Mouse (Mus musculus) kidney, adult 2 months (tissue): ENCODE measurements around the gene Sh2b3. TPM values are rescaled to one million over a fixed set of nuclear protein-coding genes. Genes with fewer than 3 reads are reported as not detected.
A peak's percentile ranks its signal among the peaks of the same experiment; 100 is the strongest.
"Not testable (repeated sequence)": the region's sequence is repeated elsewhere in the genome, so short reads cannot be mapped to it uniquely, and the experiment has no call there.

Source experiments
- DNase-seq: peaks from one replicate; pipeline ENCODE4 v3.0.0; 2021
- H3K27ac ChIP-seq: fragments of 200-500 bp; 2 replicates; pipeline ENCODE4 v1.5.1; 2012; ENCODE audit warnings: low read depth, low read length, control low read depth, inconsistent platforms; ENCODE audit not compliant: insufficient read depth
- H3K27me3 ChIP-seq: fragments of 200-500 bp; replicated peaks from 2 replicates; pipeline ENCODE4 v1.6.1; 2012; ENCODE audit warnings: mild to moderate bottlenecking, moderate library complexity, low read length, inconsistent platforms; ENCODE audit not compliant: control insufficient read depth, insufficient read depth
- H3K36me3 ChIP-seq: fragments of 200-500 bp; 2 replicates; pipeline ENCODE4 v1.6.1; 2012; ENCODE audit warnings: mild to moderate bottlenecking, moderate library complexity, low read length, inconsistent platforms; ENCODE audit not compliant: control insufficient read depth, insufficient read depth
- H3K4me1 ChIP-seq: fragments of 200-500 bp; 2 replicates; pipeline ENCODE4 v1.6.1; 2011; ENCODE audit warnings: low read length; ENCODE audit not compliant: control insufficient read depth, insufficient read depth
- H3K4me3 ChIP-seq: fragments of 200-500 bp; 2 replicates; pipeline ENCODE4 v1.5.1; 2011; ENCODE audit warnings: mild to moderate bottlenecking, low read depth, low read length, control low read depth; ENCODE audit not compliant: insufficient read depth
- CTCF ChIP-seq: fragments of 200-500 bp; conservative IDR thresholded peaks from 2 replicates; pipeline ENCODE4 v1.5.1; 2011; ENCODE audit warnings: low read depth, mild to moderate bottlenecking, control low read depth, low read length, moderate library complexity, mixed read lengths; ENCODE audit not compliant: insufficient read depth, insufficient read length
- POLR2A ChIP-seq: fragments of 200-500 bp; IDR thresholded peaks from one replicate; pipeline ENCODE4 v1.6.1; 2011; ENCODE audit warnings: low read depth, low read length, control low read depth
- WGBS: fragments of 180-500 bp; shearing (Covaris S2); methylation state at CpG from one replicate; pipeline ENCODE4 v1.1.7; 2018; 5-methylcytosine and 5-hydroxymethylcytosine counted together
- polyA plus RNA-seq: library from polyadenylated mRNA; depleted of rRNA; stranded (reverse); fragments of >200 nt; gene quantifications from 2 replicates; pipeline ENCODE4 v1.2.3, GENCODE M21; 2012

Gene Sh2b3
- polyA plus RNA-seq, 1 experiment = 19.7 TPM

DNA sequence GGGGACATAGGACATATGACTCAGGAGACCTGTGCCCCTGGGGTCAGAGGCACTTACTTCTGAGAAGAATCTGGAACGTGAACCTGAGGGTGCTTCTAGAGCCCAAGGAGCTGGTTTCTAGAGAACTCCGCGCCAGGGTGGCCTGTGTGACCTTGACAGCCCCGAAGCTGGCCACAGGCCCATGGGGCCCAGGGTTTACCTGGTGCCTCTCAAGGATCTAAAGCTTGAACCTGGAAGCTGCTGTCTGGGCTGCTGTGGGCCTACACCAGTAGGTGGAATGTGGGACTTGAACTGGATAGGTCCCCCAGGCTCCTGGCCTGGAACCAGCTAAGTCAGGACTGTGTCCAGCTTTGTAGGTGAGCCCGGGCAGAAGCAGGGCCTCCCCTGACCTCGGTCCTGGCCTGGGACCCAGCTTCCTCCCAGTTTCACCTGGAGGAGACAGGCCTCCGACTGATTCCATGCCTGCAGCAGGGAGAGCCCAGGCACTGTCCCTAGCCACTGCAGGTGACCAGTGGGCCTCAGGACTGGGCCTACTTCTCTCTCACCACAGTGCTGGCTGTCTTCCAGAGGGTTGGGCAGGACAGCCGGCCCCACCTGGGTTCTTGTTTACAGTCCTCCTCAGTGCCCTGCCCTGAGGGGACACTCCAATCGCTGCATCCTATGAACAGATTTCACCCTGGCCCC, 16.1 kb upstream of the Sh2b3 start:
- no peak for TF ChIP-seq CTCF
- no peak for TF ChIP-seq POLR2A
- Histone ChIP-seq H3K27me3 (no peaks in the 10 kb centered on the region), H3K4me1 (peaks cover 14% of the 10 kb centered on the region; the same call in 1 of the 2 replicates), H3K36me3 (no peaks in the 10 kb centered on the region; the same call in 1 of the 2 replicates), H3K27ac (peak overlapping the region; percentile 39), H3K4me3 (no peak overlapping the region)
- peak; percentile 83 for DNase-seq
- 30% methylated on average over 9 of the region's 9 CpGs for WGBS

- H3K27me3 ChIP-seq = no peaks in the 10 kb centered on the region
- no peaks in the 10 kb centered on the region; the same call in 1 of the 2 replicates for H3K36me3 ChIP-seq
- peak; percentile 75 for DNase-seq
- H3K27ac ChIP-seq = peak overlapping the region; percentile 8; the same call in 1 of the 2 replicates
- H3K4me3 ChIP-seq = peak overlapping the region; percentile 91
- TF ChIP-seq CTCF (no peak), POLR2A (no peak)
- 23% methylated on average over 20 of the region's 20 CpGs for WGBS
- H3K4me1 ChIP-seq = peaks cover 14% of the 10 kb centered on the region; the same call in 1 of the 2 replicates
Observed at GRCm38 (mm10) chr5:121849478-121850349, 12.3 kb upstream of the Sh2b3 start.

DNA sequence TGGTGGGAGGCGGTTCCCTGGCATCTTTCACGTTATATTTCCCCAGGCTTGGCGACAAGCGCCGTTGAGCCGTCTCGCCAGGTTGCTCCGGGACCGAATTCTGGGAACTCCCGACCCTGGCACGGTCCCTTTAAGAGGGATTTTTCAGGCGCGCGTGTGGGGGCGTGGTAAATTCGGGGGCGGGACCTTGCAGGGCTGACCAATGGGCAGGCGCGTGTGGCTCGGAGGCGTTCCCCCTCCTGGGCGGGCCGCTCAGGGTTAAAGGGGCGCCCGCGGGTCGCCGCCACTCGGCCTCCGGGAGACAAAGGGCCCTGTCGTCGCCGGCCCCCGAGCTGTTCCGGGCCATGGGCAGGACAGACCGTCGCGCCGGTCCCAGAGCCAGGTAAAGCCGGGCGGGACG, 11.3 kb upstream of the Sh2b3 start, which contains the start of gene Pheta1:
Gene Pheta1, plus strand, starts transcription at position 242 of the 400 bp plus-strand sequence.
- Histone ChIP-seq H3K27me3 (no peaks in the 10 kb centered on the region), H3K4me3 (peak within 1 kb of the TSS; percentile 91), H3K36me3 (no peaks in the 10 kb centered on the region; the same call in 1 of the 2 replicates), H3K4me1 (peaks cover 10% of the 10 kb centered on the region; the same call in 1 of the 2 replicates), H3K27ac (peak within 1 kb of the TSS; percentile 79)
- WGBS = under 1% methylated on average over 42 of the region's 42 CpGs
- TF ChIP-seq POLR2A (no peak), CTCF (no peak)
- peak; percentile 96 for DNase-seq

DNA sequence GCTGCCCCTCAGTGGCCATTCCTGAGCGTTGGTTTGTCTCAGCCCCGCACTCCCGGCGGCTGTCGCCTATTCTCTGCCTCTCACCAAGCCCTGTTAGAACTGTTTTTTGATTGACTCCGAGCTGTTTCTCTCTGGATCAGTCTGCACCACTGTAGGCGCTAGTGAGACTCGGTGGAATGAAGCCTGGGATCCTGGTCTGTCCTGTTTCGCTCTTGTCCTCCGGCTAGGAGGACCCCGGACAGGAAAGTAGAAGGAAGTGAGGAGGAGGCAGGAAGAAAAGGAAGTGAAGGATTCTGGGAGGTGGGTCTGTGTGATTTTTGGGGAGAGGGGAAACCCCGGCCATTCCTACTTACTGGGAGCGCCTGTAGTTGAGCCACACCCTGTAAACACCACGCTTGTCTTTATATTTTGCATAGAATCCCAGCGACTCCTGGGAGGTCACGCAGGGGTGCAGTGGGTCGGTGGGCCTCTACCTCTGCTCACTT, 10.6 kb upstream of the Sh2b3 start:
- DNase-seq = peak; percentile 81
- H3K4me3 ChIP-seq = peak overlapping the region; percentile 50
- H3K27ac ChIP-seq = peak overlapping the region; percentile 49
- no peaks in the 10 kb centered on the region; the same call in 1 of the 2 replicates for H3K36me3 ChIP-seq
- no peaks in the 10 kb centered on the region for H3K27me3 ChIP-seq
- peaks cover 4% of the 10 kb centered on the region; the same call in 1 of the 2 replicates for H3K4me1 ChIP-seq
- TF ChIP-seq CTCF = peak; percentile 37
- no peak for TF ChIP-seq POLR2A
- WGBS = under 1% methylated on average over 17 of the region's 17 CpGs

DNA sequence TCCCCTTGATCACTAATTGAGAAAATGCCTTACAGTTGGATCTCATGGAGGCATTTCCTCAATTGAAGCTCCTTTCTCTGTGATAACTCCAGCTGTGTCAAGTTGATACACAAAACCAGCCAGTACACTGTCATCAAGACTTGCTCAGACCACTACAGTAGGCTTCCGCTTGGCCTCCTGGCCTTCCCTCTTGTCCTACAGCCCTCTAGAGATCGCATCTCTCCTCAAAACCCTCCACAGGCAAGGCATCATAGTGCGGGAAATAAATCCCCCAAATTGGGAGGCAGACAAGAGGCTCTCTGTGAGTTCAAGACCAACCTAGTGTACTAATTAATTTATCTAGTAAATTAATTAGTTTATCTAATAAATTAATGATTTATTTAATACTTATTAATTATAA, 9.8 kb upstream of the Sh2b3 start:
- H3K36me3 ChIP-seq, DNase-seq, H3K27ac ChIP-seq, H3K27me3 ChIP-seq, H3K4me1 ChIP-seq, H3K4me3 ChIP-seq: not testable (repeated sequence)
- WGBS = 83% methylated on average over 3 of the region's 3 CpGs

GRCm38 (mm10) chr5:121846322-121846721, 8.9 kb upstream of the Sh2b3 start:
- Histone ChIP-seq H3K27me3 (no peaks in the 10 kb centered on the region), H3K4me1 (peaks cover 8% of the 10 kb centered on the region; the same call in 1 of the 2 replicates), H3K36me3 (no peaks in the 10 kb centered on the region), H3K4me3 (no peak overlapping the region), H3K27ac (no peak overlapping the region)
- WGBS = 85% methylated on average over 11 of the region's 11 CpGs
- TF ChIP-seq CTCF = no peak
- TF ChIP-seq POLR2A = no peak
- DNase-seq = no peak

DNA sequence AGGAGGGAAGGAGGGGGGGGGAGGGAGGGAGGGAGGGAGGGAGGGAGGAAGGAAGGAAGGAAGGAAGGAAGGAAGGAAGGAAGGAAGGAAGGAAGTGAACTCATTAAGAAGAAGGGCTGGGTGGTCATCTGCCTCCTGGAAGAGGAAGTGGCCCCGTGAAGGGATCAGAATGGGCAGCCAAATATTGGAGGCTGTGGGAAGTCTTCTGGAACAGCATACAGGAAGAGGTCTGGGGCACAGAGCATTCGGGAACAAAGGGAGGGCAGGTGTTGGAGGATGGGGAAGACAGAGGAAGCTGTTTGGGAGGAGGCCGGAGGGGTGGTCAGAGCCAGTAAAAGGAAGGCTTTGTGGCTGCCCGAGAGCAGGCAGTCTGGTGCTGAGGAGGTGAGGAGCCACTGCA, 7.9 kb upstream of the Sh2b3 start:
- Histone ChIP-seq H3K4me1 (peaks cover 8% of the 10 kb centered on the region; the same call in 1 of the 2 replicates), H3K27ac (no peak overlapping the region), H3K36me3 (no peaks in the 10 kb centered on the region), H3K4me3 (no peak overlapping the region), H3K27me3 (no peaks in the 10 kb centered on the region)
- DNase-seq = no peak
- WGBS = 33% methylated on average over 4 of the region's 4 CpGs
- TF ChIP-seq CTCF = no peak
- no peak for TF ChIP-seq POLR2A
